Mouse (Mus musculus) left cerebral cortex, postnatal 4 days (tissue): ENCODE measurements at regions not wholly inside any gene's neighbourhood (a gene's known extent, or its start where the extent isn't known, plus 50 kb on each side); places are given as distances from the start of the nearest gene placed in this dataset.

Source experiments
- DNase-seq: peaks from one replicate; pipeline ENCODE4 v3.0.0-alpha.2; 2022
- intact Hi-C: fragments of 180-260 bp; cut with DNase I; formaldehyde crosslinking; loops from one replicate; pipeline ENCODE4 v1.15.1; 2025

DNA sequence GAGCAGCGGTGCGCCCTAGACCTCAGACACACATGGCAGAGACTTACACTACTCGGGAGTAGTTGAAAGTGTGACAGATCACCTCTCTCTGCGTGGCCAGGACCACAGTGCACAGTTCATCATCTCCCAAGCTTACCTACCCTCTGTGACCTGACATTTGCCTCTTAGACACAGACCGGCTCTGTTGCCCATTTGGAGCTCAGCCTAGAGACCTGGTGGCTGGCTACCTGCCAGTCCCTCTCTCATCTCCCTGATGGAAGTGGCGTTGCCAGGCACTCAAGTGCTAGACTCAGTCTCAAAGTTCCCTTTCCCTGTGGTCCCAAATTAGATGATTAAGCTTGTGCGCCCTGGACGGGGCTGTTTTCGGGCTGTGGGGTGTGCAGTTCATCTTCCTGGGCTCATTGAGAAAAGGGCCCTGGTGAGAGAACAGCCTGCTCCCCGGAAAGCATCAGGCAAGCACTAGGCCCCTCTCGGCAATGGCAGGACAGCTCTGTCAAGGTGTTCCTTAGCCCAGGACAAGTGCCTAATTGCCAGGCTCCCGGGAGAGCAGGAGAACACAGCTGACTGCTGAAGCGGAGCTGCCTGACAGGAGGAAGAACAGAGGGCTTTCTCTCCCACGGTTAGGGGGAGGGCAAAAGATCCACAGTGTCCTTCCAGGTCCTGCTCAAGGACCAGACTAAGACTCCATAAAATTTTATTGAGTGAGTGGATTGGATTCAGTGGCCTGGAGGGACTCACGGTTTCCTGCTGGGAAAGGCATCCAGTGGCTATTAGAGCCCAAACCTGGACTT lies 119.5 kb upstream of the A530016L24Rik start:
- intact Hi-C loops, result no loop called here

DNA sequence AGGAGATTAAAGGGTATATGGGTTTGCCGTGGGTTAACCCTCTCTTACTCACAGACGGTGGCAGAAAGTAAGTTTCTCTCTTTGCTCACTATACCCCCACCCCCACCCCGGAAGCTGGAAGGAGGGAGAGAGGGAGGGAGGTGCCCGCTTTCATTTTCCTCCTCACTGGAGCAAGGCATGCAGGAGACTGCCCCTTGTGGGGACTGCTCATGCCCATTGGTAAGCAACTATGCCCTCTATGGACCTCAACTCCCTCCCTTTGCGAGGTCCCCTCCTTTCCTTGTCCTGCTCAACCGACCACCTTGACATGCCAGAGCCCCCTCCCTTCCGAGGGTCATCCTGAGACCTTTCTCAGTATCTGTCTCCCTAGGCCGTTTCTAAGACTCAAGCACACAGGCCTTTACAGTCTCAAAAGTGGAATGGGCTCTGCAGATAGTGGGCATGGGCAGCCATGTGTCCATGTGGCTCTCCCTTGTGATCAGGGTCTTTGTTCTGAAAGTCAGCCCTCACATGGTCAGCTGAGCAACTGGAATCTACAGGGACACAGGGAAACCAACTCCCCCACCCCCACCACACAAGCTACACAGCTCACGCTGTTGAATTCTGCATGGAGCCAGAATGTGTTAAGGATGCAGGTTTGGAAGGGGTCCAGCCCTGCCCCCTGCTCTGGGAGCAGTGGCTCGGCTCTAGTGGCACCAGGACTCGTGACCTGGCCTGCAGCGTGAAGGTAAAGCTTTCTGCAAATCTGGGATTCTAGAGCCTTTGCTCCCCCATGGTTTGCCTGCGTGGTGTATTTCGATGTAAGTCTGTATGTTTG lies 116.8 kb upstream of the A530016L24Rik start:
- intact Hi-C loops, result no loop called here
- peak; percentile 21 for DNase-seq

More for the DNA sequence above, 119.5 kb upstream of the A530016L24Rik start:
- peak; percentile 72 for DNase-seq

DNA sequence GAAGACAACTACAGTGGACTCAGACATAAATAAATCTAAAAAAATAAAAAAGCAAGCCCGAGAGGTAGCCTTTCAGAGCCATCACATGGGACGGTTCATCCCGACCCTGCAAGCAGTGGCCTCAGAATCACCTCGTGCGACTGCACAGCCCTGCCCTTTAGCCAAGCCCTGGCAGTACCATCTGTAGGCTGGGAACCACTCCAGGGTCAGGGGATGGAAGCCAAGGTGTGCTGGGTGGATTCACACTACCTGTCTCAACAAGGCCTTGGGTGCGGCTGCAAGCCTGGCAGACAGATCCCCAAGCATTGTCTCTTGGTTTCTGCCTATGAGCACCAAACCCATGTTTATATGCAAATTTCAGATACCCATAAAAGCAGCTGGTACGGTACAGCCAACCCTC lies 115.3 kb upstream of the A530016L24Rik start:
- peak; percentile 27 for DNase-seq
- intact Hi-C loops, result no loop called here

DNA sequence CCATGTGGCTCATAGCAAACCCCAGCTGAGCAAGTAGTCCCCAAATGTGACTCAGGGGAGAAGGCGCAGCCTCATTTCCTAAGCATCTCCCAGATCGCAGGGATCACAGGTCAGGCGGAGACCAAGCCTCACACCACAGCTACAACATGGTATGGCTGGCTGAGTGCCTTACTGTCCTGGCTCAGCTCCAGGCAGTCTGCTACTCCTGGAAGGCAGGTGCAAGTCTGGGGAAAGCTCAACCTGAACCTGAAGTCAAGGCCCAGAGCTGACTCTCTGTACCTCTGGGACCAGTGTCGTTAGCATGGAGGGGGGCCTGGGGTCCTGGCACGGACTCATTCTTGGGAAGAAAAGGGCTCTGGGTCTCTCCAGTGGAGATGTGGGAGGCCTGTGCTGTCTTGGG lies 113.0 kb upstream of the A530016L24Rik start:
- DNase-seq, result peak; percentile 50
- intact Hi-C loops, result no loop called here

DNA sequence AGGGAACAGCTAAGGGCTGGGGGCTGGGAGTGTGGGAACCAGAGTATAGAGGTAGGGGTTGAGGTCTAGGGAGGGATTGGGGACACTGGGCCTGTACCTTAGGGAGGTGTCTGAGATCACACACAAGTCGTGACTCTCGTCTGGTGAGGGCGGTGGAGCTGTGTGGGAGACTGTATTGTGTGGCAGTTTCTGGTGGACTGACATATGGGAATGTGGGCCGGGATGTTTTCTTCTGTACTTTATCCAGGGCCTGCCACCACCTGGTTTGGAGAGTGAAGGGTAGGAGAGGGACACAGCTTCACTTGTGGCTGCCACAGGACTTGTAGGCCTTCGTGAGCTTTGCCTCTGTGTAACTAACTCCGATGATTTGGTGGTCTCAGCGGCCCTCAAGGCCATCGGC lies 112.5 kb upstream of the A530016L24Rik start:
- intact Hi-C loops, result no loop called here
- DNase-seq, result no peak

DNA sequence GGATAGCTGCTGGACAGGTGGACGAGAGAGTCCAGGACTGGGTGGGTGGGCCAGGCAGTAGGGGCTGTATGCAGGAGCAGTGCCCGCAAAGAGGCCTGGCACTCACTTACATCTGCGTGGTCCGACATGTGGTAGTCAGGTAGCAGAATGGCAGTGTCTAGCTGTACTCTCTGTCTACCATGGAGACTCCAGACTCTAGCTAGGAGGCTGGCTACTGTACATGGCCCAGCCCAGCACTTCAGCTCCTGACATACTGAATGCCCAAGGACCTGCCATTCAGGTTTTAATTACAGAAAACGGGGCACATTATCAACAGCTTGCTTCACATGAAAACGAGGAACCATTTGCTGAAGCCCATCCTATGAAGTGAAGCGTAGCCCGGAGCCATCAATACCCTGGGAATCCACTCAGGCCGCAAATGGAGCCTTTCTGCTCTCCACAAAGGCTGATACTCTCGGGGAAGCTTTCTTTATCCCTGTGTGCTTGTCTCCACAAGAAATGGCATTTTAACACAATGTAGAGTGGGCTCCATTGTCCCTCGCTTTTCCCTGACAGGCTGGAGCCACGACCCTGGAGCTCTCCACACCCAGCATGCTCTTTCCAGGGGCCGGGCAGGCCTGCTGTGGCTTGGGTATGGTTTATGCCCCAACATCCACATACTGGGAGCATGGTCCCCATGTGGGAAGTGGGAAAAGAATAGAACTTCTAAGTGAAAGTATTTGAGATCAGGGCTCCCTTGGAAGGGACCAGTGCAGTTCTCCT lies 110.6 kb upstream of the A530016L24Rik start:
- intact Hi-C loops, result no loop called here

DNA sequence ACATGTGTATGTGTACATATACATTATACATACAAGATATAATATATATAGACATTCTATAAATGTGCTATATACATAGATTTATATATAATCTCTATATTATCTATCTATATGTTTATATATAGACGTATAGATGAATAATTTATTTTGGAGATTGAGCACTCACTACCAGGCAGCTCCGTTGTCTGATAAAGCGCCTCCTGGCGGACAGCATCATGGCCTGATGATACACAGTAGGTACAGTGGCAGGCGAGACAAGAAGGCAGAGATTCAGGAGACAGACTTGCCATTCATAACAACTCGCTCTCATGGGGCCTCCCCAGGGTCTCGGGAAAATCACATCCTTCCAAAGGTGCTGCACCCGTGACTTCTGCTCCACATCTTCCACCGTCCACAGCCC lies 101.4 kb upstream of the A530016L24Rik start:
- peak; percentile 15 for DNase-seq
- intact Hi-C loops, result no loop called here

More for the DNA sequence above, 110.6 kb upstream of the A530016L24Rik start:
- DNase-seq, result no peak

DNA sequence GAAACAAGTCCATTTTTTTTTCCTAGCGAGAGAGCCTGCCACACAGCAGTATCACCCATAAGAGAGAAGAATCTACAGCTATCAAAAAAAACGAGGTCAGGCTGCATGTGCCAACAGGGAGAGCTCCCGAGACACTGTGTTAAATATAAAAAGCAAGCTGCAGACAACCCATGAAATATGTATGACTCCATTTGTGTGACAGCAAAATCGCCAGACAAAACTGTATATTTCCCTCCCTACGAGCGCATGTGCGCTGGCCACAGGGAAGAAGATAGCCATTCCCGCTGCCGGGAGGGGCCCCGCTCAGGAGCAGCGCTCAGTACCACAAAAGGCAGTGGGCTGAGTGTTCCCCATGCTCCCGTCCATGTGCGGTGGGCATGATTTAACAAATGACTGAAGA lies 93.3 kb upstream of the A530016L24Rik start:
- intact Hi-C loops, result no loop called here
- DNase-seq, result no peak

DNA sequence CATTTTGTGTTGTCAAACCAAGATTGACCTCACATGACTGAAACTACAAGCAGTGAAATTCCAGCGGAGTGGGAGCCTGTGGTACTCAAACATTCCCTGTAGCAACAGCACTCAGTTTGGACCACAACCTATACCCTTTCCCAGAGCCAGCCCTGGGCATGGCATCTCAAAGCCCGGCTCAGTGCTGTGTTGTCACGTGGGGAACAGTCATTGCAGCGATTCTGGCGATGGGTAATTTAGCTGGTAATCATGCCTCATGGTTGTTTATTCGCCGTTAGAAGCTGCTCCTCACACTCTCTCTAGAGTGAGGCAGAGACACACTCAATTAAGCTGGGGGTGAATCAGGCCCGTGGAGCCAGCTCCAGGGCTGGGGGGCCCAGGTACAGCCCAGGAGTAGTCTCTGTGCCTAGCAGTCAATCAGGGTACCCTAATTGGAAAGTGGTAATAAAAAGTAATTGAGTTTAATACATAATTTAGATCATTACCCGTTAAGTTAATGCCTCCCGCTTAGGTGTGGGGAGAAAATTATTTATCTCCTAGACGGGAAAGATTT lies 85.5 kb upstream of the A530016L24Rik start:
- intact Hi-C loops, result no loop called here
- no peak for DNase-seq

DNA sequence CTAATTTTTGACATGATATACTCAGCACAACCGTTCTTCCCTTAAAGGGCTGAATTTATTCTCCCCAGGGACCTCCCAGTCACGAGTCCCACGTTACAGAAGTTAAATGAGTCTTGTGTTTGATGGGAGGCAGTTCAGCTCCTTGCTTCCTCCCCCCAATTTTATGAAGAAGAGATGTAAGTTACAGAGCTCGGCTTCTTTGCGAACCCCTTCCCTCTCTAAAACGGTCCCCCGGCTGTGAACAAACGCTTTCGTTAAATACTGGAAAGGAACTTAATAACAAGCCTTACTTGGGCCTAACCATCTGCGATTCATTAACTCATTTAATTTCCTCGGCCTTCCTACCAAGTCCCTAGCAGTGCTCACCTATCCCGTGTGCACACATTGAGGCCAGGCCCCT lies 84.9 kb upstream of the A530016L24Rik start:
- intact Hi-C loops, result no loop called here
- DNase-seq, result no peak

DNA sequence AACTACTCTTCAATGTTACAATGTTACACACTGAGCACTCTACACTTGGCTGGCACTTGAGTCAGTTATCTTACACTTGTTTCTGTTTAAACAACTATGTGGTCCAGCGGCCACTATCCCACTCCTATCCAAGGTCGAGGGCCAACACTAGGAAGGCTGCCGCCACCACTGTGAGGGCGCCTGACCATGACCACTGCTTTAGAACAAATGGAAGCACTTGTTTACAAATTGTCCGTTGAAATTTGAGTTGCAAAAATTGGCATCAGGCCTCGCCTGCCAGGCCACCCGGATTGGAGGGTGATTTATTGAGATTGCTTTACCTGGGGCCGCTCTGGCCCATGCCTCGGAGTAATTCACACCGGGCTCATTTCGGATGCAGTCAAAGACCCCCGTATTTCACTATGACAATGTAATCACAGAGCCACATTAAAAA lies 83.5 kb upstream of the A530016L24Rik start:
- no peak for DNase-seq
- intact Hi-C loops, result no loop called here

DNA sequence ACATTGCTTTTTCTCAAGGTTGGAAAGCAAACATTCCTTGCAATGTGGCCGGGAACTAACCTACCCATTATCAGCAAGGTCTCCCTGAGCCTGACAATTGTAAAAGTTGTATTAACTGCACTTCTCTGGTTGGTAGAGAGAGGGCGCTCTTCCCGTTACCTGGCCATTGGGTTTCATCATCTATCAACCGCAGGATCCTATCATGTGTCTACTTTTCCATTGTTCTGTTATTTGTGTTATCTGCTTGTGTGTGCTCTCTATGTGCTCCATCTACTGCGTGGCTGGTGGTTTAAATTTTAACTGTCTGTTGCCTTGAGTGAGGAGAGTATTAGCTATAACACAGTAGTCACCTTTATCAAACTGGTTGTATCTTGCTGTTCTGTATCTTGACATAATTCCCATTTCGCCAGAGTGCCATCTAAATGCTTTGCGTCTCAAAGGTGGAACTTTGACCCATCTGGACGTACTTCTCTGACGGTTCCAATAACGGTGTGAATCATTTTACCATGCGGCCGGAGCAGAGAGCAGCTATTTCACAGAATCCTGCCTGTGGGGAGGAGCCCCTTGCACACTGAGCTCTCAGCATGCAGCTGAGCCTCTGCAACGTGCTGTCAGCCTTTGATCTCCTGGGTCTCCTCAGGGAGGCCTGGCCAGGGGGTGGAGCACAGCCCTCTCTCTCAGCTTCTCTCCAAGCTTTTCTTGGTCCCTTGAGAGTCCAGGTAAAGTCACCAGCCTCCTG lies 77.5 kb upstream of the A530016L24Rik start:
- no peak for DNase-seq
- intact Hi-C loops, result no loop called here

DNA sequence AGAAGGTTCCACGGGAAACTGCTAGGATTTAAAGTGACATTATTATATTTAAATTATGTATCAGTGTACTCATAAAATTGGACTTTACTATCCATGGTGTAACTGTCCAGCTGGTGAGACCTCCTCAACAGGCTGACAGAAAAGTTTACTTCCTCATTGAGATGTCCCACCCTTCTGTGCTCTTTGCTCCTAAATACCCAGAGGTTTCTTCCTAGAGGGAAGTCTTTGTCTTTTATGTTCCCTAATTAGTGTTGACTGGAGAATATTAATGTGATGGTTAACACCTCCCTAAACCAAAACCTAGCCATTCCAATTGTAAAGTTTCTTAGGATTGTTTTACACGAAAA lies 76.9 kb upstream of the A530016L24Rik start:
- intact Hi-C loops, result no loop called here
- no peak for DNase-seq

DNA sequence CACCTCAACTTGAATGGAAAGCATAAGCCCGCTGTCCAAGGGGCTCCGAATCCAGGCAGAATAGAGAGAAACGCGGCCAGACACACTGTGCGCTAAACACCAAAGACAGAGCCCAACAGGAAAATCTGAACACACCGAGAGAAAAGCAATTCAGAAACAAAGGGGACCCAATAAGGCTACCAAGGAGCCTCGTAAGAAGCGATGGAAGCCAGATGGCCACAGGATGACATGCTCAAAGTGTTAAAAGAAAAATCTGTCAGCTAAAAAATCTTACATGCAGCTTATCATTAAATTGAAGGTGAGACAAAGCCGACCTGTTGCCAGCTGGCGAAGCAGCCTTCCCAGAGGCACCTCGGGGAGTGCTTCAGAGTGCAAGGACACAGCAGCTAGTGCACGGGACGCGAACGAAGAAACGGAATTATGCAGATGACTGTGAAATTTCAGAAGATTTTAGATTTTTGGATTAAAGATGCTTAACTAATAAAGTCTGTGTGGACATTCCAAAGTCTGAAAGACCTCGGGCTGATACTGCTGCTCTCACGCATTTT lies 73.2 kb upstream of the A530016L24Rik start:
- intact Hi-C loops, result no loop called here
- DNase-seq, result no peak

DNA sequence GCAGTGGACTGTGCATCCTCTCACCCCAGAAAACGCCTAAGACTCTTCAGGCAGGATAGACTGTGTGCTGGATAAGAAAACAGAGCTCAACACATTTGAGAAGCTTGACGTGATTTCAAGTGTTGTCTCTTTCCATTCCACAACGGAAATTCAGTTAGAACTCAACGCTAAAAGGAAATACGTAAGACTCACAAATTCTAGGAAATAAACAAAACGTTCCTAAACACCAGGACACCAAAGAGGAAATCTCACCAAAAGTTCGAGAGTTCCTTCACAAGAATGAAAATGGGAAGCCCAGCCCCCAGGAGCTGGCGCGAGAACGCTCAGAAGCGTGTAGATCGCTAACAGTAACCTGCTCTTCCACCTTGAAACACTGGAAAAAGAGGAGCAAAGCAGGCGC lies 72.7 kb upstream of the A530016L24Rik start:
- intact Hi-C loops, result no loop called here
- DNase-seq, result no peak

DNA sequence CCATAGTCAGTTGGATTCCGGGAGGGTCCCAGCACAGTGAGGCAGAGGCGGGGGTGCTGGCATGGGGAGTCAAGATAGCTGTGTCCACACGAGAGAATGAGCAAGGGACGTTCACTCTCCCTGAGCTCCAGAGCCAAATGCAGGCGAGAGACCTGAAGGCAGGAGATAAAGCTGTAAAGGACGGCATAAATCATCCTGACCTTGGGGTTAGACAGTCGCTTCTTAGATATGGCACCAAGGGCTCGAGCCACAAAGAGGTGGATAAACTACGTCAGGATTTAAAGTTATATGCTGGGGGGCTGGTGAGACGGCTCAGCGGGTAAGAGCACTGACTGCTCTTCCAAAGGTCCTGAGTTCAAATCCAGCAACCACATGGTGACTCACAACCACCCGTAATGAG lies 70.6 kb upstream of the A530016L24Rik start:
- DNase-seq, result no peak
- intact Hi-C loops, result no loop called here

DNA sequence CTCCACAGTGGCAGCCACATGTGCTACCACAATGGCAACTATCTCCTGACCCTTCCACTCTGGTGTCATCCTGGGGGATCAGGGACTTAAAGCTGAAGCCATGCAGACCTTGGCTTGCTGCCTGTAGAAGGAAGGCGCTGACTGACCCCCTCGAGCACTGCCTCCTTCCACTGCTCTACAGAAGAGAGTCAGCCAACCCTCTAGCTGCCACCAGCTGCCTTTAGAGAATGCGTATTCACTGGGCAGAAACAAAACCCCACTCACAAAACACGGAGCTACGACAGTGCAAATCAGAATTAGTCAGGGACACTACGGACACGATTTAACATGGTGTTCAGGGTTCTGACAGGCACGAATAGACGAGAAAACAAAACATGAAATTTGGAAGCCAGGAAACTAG lies 67.1 kb upstream of the A530016L24Rik start:
- intact Hi-C loops, result no loop called here
- no peak for DNase-seq

DNA sequence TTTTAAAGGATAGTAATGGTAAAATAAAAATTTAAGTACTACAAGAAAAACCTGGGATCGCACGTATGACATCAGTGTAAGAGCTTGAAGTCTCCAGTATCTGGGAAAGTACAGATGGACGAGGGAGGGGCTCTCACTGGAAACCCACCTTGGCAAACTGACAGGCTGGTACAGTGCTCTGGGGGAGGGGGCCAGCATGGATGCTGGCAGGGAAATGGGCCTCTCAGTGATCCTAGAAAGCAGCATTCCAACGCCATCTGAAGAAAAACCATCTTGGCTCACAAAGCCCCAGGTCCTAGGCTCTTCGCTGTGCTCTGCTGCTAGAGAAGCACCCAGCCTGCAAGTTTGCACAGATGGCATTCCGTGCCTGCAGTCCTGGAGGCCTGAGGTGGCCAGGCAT lies 65.1 kb upstream of the A530016L24Rik start:
- intact Hi-C loops, result no loop called here
- no peak for DNase-seq

DNA sequence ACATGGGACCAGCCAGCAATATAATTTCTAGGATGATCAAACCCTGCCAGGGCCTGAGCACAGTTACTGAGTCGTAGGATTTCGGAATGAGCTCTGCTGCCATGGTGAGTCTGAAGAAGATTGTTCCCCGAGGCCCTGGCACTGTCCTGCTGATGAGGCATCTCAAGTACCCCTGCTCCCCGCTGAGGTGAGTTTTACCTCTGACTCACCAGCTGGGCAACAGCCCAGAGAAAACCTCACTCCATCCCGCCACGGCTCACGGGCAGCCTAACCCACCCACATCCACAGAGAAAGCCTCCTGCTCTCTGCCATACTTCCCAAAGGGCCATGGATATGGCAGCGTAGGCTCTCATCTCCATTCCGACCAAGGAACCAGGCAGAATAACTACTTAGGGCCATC lies 62.6 kb upstream of the A530016L24Rik start:
- DNase-seq, result no peak
- intact Hi-C loops, result no loop called here
